Mouse (Mus musculus) neutrophil, adult 5-6 weeks (primary cell): Measurements from ENCODE around the gene Tmem39b. TPM values are rescaled to one million over a fixed set of nuclear protein-coding genes. Genes with fewer than 3 reads are reported as not detected.

Source experiments
- ATAC-seq: fragments of 151-379, 151-347 bp; 2 replicates; pipeline ENCODE4 v1.8.0; 2017; ENCODE audit warnings: mild to moderate bottlenecking, moderate TSS enrichment; ENCODE audit not compliant: insufficient number of reproducible peaks, poor library complexity, low FRiP score, severe bottlenecking; ENCODE audit errors: extremely low read depth
- total RNA-seq: library from RNA; stranded (forward); fragments of 200-1000 nt; gene quantifications from 2 replicates; pipeline ENCODE4 v1.2.3, GENCODE M21; 2017

Tmem39b gene
- total RNA-seq, 1 experiment from 2014 or later: 5.0 TPM

- no peak for ATAC-seq
These were observed 62.8 kb downstream of the Tmem39b start for GRCm38 (mm10) chr4:129633852-129634251.

- ATAC-seq: no peak
These were observed 64.8 kb downstream of the Tmem39b start for GRCm38 (mm10) chr4:129631867-129632266.

GRCm38 (mm10) chr4:129630944-129631343, 65.7 kb downstream of the Tmem39b start:
- ATAC-seq: no peak

Other genes with a start within 250 kb of the Tmem39b start
- gene Bsdc1, start 235.3 kb downstream of the Tmem39b start, total RNA-seq: 94.7 and 122 TPM in 2 replicates
- gene Tssk3, start 205.8 kb downstream of the Tmem39b start, total RNA-seq: not detected in 2 replicates
- not detected in 2 replicates for gene Fam229a, start 205.6 kb downstream of the Tmem39b start, total RNA-seq
- 97.5 and 100 TPM in 2 replicates for gene Marcksl1, start 183.3 kb downstream of the Tmem39b start, total RNA-seq
- gene Hdac1, start 154.1 kb downstream of the Tmem39b start, total RNA-seq: 81.6 and 87.7 TPM in 2 replicates
- gene Lck, start 123.2 kb downstream of the Tmem39b start, total RNA-seq: 54.2 and 70.1 TPM in 2 replicates
- 0.98 TPM in 1 of 2 replicates, not detected in the other for gene Fam167b, start 118.3 kb downstream of the Tmem39b start, total RNA-seq
- 72.7 and 74.6 TPM in 2 replicates for gene Eif3i, start 96.2 kb downstream of the Tmem39b start, total RNA-seq
- 164 TPM in 2 replicates for gene Tmem234, start 96.2 kb downstream of the Tmem39b start, total RNA-seq
- 0.49 and 3.8 TPM in 2 replicates for gene Dcdc2b, start 82.6 kb downstream of the Tmem39b start, total RNA-seq
- 25.7 and 27.5 TPM in 2 replicates for gene Iqcc, start 77.7 kb downstream of the Tmem39b start, total RNA-seq
- gene Ccdc28b, start 72.9 kb downstream of the Tmem39b start, total RNA-seq: 42.6 and 53.2 TPM in 2 replicates
- 39.2 and 41.5 TPM in 2 replicates for gene Txlna, start 55.8 kb downstream of the Tmem39b start, total RNA-seq
- gene Kpna6, start 24.1 kb downstream of the Tmem39b start, total RNA-seq: 23.9 and 27.9 TPM in 2 replicates
- 102 and 104 TPM in 2 replicates for gene Khdrbs1, start 45.5 kb upstream of the Tmem39b start, total RNA-seq
- gene Ptp4a2, start 114.4 kb upstream of the Tmem39b start, total RNA-seq: 328 and 348 TPM in 2 replicates
- not detected in 2 replicates for gene Spocd1, start 232.4 kb upstream of the Tmem39b start, total RNA-seq